Mouse (Mus musculus) erythroblast, embryonic 14.5 days (primary cell): Measurements from ENCODE around the gene Gnb5. TPM values are rescaled to one million over a fixed set of nuclear protein-coding genes. Genes with fewer than 3 reads are reported as not detected.

Experiments
- H3K27me3 ChIP-seq: 2 replicates; pipeline ENCODE4 v1.6.1; 2012; ENCODE audit warnings: inconsistent platforms; ENCODE audit not compliant: control insufficient read depth
- H3K36me3 ChIP-seq: 2 replicates; pipeline ENCODE4 v1.6.1; 2012; ENCODE audit warnings: mild to moderate bottlenecking, inconsistent platforms; ENCODE audit not compliant: control insufficient read depth
- H3K4me1 ChIP-seq: 2 replicates; pipeline ENCODE4 v1.6.1; 2012; ENCODE audit warnings: inconsistent platforms; ENCODE audit not compliant: control insufficient read depth
- H3K4me3 ChIP-seq: replicated peaks from 2 replicates; pipeline ENCODE3; 2012; ENCODE audit warnings: moderate library complexity, mild to moderate bottlenecking, inconsistent platforms
- H3K9me3 ChIP-seq: 2 replicates; pipeline ENCODE4 v1.6.1; 2012; ENCODE audit warnings: low read length, inconsistent platforms, mixed read lengths; ENCODE audit not compliant: control insufficient read depth
- GATA1 ChIP-seq: IDR thresholded peaks from 2 replicates; pipeline ENCODE4 v1.6.1; 2012; ENCODE audit warnings: low read length, inconsistent platforms, mixed read lengths
- TAL1 ChIP-seq: IDR thresholded peaks from 3 replicates; pipeline ENCODE4 v1.6.1; 2012; ENCODE audit warnings: low read length, inconsistent platforms, mixed read lengths
- polyA plus RNA-seq: library from polyadenylated mRNA; stranded (reverse); fragments of >175 nt; gene quantifications from 2 replicates; pipeline ENCODE4 v1.2.3, GENCODE M21; 2012

The Gnb5 gene
- polyA plus RNA-seq, 1 experiment, result not detected

- Histone ChIP-seq H3K36me3 (no peaks in the 10 kb centered on the region), H3K27me3 (no peaks in the 10 kb centered on the region), H3K4me1 (no peaks in the 10 kb centered on the region; the same call in 1 of the 2 replicates), H3K9me3 (no peaks in the 10 kb centered on the region), H3K4me3 (no peak overlapping the region)
- no peak for TF ChIP-seq TAL1
- TF ChIP-seq GATA1, result no peak
Measured at GRCm38 (mm10) chr9:75299342-75299741, 6.7 kb upstream of the Gnb5 start.

GRCm38 (mm10) chr9:75303033-75303432 lies 3.1 kb upstream of the Gnb5 start:
- no peaks in the 10 kb centered on the region; the same call in 1 of the 2 replicates for H3K4me1 ChIP-seq
- H3K9me3 ChIP-seq, result no peaks in the 10 kb centered on the region
- no peaks in the 10 kb centered on the region for H3K36me3 ChIP-seq

GRCm38 (mm10) chr9:75303701-75304261 lies 2.3 kb upstream of the Gnb5 start:
- Histone ChIP-seq H3K9me3 (no peaks in the 10 kb centered on the region), H3K4me1 (no peaks in the 10 kb centered on the region; the same call in 1 of the 2 replicates), H3K4me3 (no peak overlapping the region), H3K36me3 (no peaks in the 10 kb centered on the region), H3K27me3 (no peaks in the 10 kb centered on the region)
- TF ChIP-seq TAL1 (no peak), GATA1 (no peak)

More at GRCm38 (mm10) chr9:75303033-75303432, 3.1 kb upstream of the Gnb5 start:
- Histone ChIP-seq H3K4me3 (no peak overlapping the region), H3K27me3 (no peaks in the 10 kb centered on the region)
- TF ChIP-seq TAL1 (no peak), GATA1 (no peak)

- H3K9me3 ChIP-seq, result no peaks in the 10 kb centered on the region
- no peaks in the 10 kb centered on the region; the same call in 1 of the 2 replicates for H3K4me1 ChIP-seq
- no peak overlapping the region for H3K4me3 ChIP-seq
- H3K36me3 ChIP-seq, result no peaks in the 10 kb centered on the region
- no peak for TF ChIP-seq TAL1
- TF ChIP-seq GATA1, result no peak
- no peaks in the 10 kb centered on the region for H3K27me3 ChIP-seq
Measured at GRCm38 (mm10) chr9:75304286-75304685, 1.8 kb upstream of the Gnb5 start.

- Histone ChIP-seq H3K4me1 (no peaks in the 10 kb centered on the region; the same call in 1 of the 2 replicates), H3K9me3 (no peaks in the 10 kb centered on the region), H3K36me3 (no peaks in the 10 kb centered on the region), H3K27me3 (no peaks in the 10 kb centered on the region), H3K4me3 (no peak overlapping the region)
- no peak for TF ChIP-seq TAL1
- TF ChIP-seq GATA1, result no peak
Measured at GRCm38 (mm10) chr9:75307015-75307414, 927 bp downstream of the Gnb5 start.

GRCm38 (mm10) chr9:75308621-75309020 lies 2.5 kb downstream of the Gnb5 start:
- TF ChIP-seq GATA1 (no peak), TAL1 (no peak)
- peaks cover 5% of the 10 kb centered on the region for H3K27me3 ChIP-seq
- no peaks in the 10 kb centered on the region for H3K9me3 ChIP-seq
- no peaks in the 10 kb centered on the region for H3K36me3 ChIP-seq
- H3K4me3 ChIP-seq, result no peak overlapping the region
- H3K4me1 ChIP-seq, result peaks cover 2% of the 10 kb centered on the region; the same call in 1 of the 2 replicates

- Histone ChIP-seq H3K27me3 (peaks cover 27% of the 10 kb centered on the region), H3K4me3 (no peak overlapping the region)
Measured at GRCm38 (mm10) chr9:75312008-75312407, 5.9 kb downstream of the Gnb5 start.

GRCm38 (mm10) chr9:75313138-75313831 lies 7.2 kb downstream of the Gnb5 start:
- no peak for TF ChIP-seq TAL1
- no peak for TF ChIP-seq GATA1
- H3K4me3 ChIP-seq, result no peak overlapping the region

More at GRCm38 (mm10) chr9:75312008-75312407, 5.9 kb downstream of the Gnb5 start:
- Histone ChIP-seq H3K9me3 (no peaks in the 10 kb centered on the region), H3K4me1 (peaks cover 12% of the 10 kb centered on the region), H3K36me3 (no peaks in the 10 kb centered on the region)
- TF ChIP-seq GATA1 (no peak), TAL1 (no peak)

GRCm38 (mm10) chr9:75313832-75314516 lies 7.9 kb downstream of the Gnb5 start:
- peak overlapping the region; percentile 64 for H3K4me3 ChIP-seq
- peaks cover 12% of the 10 kb centered on the region for H3K4me1 ChIP-seq
- H3K9me3 ChIP-seq, result no peaks in the 10 kb centered on the region
- H3K36me3 ChIP-seq, result no peaks in the 10 kb centered on the region
- no peak for TF ChIP-seq TAL1
- TF ChIP-seq GATA1, result no peak
- peaks cover 27% of the 10 kb centered on the region for H3K27me3 ChIP-seq

More at GRCm38 (mm10) chr9:75313138-75313831, 7.2 kb downstream of the Gnb5 start:
- no peaks in the 10 kb centered on the region for H3K9me3 ChIP-seq
- peaks cover 12% of the 10 kb centered on the region for H3K4me1 ChIP-seq
- H3K27me3 ChIP-seq, result peaks cover 27% of the 10 kb centered on the region
- H3K36me3 ChIP-seq, result no peaks in the 10 kb centered on the region
